Mouse (Mus musculus): Measurements from ENCODE around the gene Kif3c. TPM values are rescaled to one million over a fixed set of nuclear protein-coding genes. Genes with fewer than 3 reads are reported as not detected.
"Not testable (repeated sequence)": the region's sequence is repeated elsewhere in the genome, so short reads cannot be mapped to it uniquely, and the experiment has no call there.

Kif3c gene
- polyA plus RNA-seq, 2 experiments from 2014 or later = 1.8 to 3.7 TPM

DNA sequence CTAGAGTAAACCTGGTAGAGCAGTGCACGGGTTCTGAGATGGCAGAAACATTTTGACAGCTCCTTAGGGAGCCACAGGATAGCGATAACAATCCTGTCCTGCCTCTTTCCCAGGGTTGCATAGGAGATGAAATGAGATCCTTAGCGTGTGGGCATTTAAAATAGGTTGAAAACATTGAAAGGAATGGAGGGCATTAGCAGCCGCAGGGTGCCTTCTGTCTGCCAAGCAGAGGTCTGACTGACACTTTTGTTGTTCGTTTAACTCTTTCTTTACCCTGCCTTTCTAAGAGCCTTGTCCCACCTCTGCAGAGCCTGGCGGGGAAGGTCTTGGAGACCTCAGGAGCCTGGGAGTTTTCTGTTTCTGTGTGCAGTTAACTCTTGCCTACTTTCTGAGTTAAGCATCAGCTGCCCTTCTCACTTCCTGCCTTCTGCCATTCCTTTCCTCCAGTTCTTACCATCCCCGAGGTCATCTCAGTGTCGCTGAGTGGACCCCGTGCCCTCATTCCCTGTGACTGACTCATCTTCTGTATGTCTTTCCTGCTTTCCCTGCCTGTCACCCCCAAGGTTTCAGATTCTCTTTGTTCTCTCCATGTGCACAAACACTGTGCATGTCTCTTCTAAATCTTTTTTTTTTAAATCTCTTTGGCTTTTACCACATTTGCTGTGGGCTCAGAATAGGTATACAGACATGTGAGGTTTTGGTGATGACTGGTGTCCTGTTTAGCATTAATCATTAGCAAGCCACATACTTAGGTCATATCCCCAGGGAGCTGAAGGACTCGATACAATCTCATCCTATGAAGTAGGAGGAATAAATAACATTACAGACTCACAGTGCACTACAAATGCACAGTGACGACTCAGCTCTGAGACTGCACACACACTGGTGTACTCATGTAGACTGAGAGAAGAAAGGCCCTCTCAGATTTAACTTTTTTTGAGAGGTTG is 6.3 kb downstream of the Kif3c start:
- ATAC-seq = no peak

GRCm38 (mm10) chr12:3371991-3372390 is 7.1 kb downstream of the Kif3c start:
- ATAC-seq = peak; percentile 40

- no peak for ATAC-seq
These were observed 8.6 kb downstream of the Kif3c start for GRCm38 (mm10) chr12:3373566-3373965.

GRCm38 (mm10) chr12:3374552-3374951 is 9.6 kb downstream of the Kif3c start:
- ATAC-seq = no peak

- no peak for ATAC-seq
These were observed 12.3 kb downstream of the Kif3c start for GRCm38 (mm10) chr12:3377190-3377589.

DNA sequence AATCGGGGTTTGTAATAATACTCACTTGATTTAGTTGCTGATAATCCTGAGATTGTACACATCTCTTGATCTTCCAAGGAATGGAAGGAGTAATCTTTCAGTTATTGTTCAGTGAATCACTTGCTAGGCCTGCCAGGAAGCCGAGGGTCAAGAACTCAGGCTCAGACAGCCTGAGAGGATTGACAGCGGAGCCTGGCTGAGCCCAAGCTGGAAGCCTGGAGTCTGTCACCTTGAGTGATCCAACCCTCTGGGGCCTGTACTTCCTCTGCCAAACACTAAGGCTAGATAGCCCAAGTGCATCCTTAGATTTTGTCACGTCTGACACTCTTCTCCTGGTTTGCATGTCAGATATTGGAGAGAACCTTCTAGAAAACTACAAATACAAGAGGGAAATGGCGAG is 12.8 kb downstream of the Kif3c start:
- ATAC-seq = no peak

- ATAC-seq = no peak
These were observed 19.9 kb downstream of the Kif3c start for GRCm38 (mm10) chr12:3384860-3385259.

DNA sequence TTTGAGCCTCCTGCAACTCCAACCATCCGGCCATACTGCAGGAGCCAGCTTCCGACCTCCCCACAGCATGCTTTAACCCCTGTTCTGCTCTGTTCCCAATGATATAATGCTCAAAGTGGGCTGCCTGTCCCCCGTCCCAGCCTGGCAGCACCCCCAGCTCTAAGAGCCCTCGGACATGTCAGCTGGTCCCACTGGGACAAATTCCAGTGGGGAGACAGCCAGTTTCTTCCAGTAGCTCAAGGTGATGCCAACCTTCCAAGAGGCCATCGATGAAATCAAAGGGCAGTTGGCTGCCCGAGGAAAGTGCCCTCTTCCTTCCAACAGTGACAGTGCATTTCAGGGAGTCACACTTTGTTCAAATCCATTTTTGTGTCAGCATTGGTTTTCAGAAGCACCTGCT is 20.3 kb downstream of the Kif3c start:
- ATAC-seq = no peak

DNA sequence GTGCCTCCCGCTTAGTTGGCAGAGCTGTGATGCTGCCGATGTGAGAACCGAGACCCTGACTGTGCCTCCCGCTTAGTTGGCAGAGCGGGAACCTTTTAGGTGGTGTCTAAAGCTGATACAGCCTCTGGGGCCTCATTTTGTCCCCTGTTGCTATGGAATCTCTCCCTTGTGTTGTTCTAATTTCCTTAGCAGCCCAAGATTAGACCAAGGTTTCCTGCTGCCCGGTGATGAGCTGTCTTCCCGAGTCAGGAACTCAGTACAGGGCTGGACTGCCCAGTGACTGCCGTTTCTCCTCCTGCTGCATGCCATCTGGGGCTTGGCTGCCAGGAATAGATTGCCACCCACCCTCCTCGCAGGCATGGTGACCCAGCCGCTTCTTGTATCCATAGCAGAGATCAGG is 21.0 kb downstream of the Kif3c start:
- no peak for ATAC-seq

DNA sequence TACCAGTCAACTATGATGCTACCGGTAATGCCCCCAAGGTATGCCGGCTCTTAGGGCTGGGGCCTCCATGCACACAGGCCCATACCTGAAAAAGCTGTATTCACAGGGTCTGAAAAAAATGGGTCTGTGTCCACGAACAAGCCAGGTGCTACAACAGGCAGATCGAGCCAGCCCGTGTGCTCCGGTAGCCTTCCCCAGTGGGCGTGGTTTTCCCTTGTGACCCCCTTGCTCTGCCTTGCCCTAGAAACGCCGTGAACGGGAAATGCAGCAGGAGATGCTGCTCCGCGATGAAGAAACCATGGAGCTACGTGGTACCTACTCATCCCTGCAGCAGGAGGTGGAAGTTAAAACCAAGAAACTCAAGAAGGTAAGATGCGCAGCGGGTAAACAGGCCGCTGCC is 23.0 kb downstream of the Kif3c start:
- ATAC-seq = no peak

- ATAC-seq = no peak
These were observed 24.5 kb downstream of the Kif3c start for GRCm38 (mm10) chr12:3389394-3389793.

- ATAC-seq = no peak
These were observed 25.1 kb downstream of the Kif3c start for GRCm38 (mm10) chr12:3390071-3390470.

- ATAC-seq = peak; percentile 78
These were observed 25.8 kb downstream of the Kif3c start for GRCm38 (mm10) chr12:3390577-3391262.

DNA sequence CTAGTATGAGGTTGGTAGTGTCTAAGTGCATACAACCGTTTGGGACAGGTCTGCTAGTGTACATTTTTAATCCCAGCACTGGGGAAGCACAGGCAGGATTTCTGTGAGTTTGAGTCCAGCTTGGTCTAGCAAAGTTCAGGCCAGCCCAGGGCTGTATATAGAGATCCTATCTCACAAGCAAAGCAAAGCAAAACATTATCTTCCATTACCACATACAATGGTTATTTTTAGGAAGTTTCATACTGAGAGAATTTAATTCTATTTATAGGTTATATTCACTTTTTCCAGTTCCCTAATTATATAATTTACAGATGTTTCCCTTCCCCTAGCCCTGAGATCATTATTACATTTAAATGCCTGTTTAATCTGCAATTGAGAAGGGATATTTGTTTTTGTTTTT is 26.3 kb downstream of the Kif3c start:
- no peak for ATAC-seq

DNA sequence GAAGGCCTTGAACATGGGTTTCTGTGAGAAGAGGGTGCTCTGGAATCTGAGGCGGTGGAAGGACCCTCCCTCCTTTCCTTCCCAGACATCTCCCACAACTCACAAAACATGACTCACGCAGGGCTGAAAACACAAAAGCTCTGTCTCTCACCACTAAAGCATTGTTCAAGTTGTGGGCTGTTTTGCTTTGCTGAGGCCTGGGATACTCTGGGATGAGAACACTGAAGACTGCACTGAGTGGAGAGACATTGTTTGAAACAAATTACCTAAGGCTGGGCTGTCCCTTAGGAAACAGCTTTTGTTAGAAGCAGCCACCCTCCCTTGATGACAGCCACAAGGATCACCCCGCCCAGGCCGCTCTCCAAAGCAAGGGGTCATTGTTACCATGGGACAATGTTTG is 28.2 kb downstream of the Kif3c start:
- ATAC-seq = no peak

GRCm38 (mm10) chr12:3396931-3397330 is 32.0 kb downstream of the Kif3c start:
- ATAC-seq = no peak

DNA sequence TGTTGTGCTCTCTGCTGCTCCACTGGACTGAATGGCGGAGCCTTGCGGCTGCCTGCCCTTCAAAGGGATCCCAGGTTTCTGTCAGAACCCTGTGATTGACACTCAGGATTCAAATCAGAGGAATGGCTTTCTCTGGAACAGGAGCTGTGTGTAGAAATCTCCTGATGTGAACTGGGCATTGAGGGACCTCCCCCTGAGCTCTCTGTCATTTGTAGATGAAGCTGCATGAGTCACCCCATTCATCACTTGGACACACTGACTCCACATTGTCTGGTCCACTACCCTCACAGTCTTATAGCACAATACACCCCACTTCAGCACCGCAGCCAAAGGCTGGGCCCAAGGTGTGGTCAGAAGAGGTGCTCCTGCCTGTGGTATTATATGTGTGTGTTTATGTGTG is 40.7 kb downstream of the Kif3c start:
- not testable (repeated sequence) for ATAC-seq

DNA sequence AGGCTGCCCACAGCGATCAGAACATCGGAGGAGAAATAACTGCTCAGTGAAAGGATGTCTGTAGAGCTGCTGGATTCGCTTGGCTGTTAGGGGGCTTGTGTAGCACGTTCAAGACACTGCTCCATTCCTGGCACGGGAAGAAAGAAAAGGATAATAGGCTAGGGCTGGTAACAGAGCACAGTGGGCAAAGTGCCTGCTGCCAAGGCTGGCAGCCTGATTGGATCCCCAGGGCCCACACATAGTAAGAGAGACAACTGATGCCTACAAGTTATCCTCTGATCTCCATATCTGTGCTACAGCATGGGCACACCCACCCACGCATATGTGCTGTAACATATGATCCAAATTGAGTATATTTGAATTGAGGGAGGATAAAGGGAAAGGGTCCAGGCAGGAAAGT is 41.7 kb downstream of the Kif3c start:
- no peak for ATAC-seq

GRCm38 (mm10) chr12:3414956-3415355 is 50.0 kb downstream of the Kif3c start:
- ATAC-seq = no peak

DNA sequence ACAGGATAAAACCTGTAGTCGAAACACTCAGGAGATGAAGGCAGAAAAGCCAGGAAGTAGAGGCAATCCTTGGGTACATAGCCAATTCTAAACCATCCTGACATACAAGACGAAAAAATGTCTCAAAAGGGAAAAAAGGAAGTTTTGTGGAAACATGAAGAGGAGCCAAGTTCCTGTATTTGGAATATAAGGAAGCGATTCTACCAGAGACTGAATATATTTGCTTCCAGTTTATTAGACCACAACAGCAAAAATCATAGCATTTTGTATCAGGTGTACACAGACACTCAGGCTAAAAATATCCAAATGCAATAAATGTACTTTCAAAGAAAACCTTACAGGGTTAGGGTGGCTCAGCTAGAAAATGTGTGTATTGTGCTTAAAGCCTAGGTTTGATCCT is 53.8 kb downstream of the Kif3c start:
- ATAC-seq = no peak

DNA sequence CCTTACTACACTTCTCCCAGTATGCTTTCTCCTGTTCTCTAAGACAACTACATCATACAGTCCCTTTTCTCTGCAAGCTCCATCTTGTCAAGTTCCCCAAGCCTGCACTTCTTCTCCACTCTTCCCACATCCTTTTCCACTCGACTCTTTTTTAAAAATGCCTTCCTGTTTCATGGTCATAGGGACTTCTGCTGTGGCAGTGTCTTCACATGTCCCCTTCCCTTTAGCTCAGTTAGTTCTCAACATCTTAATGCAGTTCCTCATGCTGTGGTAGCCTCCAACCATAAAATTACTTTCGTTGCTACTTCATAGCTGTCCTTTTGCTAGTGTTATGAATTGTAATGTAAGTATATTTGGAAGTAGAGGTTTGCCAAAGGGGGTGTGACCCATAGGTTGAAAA is 55.6 kb downstream of the Kif3c start:
- ATAC-seq = no peak

DNA sequence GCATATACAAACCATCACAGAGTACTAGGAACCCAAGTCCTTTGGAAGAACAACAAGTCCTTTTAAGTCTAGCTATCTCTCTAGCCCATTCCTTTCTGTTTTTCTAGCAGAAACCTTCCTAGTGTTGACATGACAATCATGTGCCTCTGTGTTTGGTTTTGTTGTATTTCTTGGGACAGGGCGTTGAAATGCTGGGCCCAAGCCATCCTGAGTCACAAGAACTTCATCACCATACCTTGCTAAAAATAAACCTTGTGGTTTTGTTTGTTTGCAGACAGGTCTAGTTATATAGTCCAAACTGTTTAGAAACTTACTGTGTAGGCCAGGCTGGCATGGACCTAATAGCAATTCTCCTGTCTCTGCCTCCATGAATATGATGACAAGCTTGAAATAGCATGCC is 57.9 kb downstream of the Kif3c start:
- ATAC-seq = no peak

GRCm38 (mm10) chr12:3424179-3424578 is 59.2 kb downstream of the Kif3c start:
- ATAC-seq = no peak

Data from activated CD4-positive, CD25-positive, alpha-beta regulatory T cell, adult 4 months (primary cell).